In the genomic region with DNA sequence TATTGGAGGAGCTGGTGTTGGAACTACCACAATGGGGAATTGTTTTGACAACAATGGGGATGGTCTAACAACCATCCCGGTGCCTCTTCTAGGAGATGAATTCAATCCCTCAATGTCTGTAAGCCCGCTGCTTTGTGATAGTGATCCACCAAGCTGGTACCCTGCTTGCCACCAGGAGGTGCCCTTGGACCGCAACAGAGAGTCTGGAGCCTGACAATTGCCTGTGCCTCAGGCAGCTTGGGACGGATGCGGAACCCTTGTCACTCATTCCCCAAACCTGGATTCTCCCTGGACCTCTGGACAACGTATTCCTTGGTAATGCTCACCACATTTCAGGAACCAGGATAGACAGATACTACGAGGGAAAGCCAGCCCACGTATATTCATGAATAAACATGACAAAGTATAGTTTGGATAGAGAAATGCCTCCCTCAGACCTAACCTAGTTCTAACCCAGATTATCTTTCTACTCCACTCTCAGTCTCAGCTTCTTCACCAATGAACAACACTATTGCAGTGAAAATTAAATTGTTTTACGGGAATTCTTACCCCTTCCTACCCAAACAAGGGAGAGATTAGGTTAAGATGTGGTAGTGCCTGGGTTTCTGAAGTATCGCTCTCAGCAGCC, we compare ENCODE assay signal across 8 mouse cellular contexts. TPM values are rescaled to one million over a fixed set of nuclear protein-coding genes. Genes with fewer than 3 reads are reported as not detected.
A peak's percentile ranks its signal among the peaks of the same experiment; 100 is the strongest.
DNase-seq lines count a peak whose midpoint lies in the region; ATAC-seq and TF ChIP-seq lines count a peak whose summit lies in the region.

No protein-coding gene starts in this region.

- peak overlapping the region; percentile 67 for H3K4me3 ChIP-seq in ES-Bruce4 (ENCODE audit: low read depth, low read length)
- peak overlapping the region; percentile 65 for H3K4me3 ChIP-seq in forebrain, embryonic 14.5 days (ENCODE audit: low read depth, low read length)
- peak overlapping the region; percentile 78 for H3K4me3 ChIP-seq in lung, adult 2 months (replicated peaks; ENCODE audit: extremely low read depth, low read depth, low read length)

- no peak for TF ChIP-seq POLR2A in ES-Bruce4 (IDR thresholded peaks at IDR 0.05; ENCODE audit: insufficient read depth, low read length)
- peak; percentile 55; the same call in 1 of the 2 replicates for TF ChIP-seq POLR2A in lung, adult 2 months (IDR thresholded peaks at IDR 0.05; ENCODE audit: borderline replicate concordance, extremely low read depth, low read depth, low read length)

- no peak overlapping the region; the same call in 1 of the 2 replicates for H3K27ac ChIP-seq in ES-Bruce4 (ENCODE audit: insufficient read depth, low read length)
- H3K27ac ChIP-seq in forebrain, embryonic 14.5 days (ENCODE audit: low read depth, low read length) = peak overlapping the region; percentile 98

- H3K9me3 ChIP-seq in ES-Bruce4 (replicated peaks; ENCODE audit: control insufficient read depth, insufficient read depth, low read length, poor library complexity, severe bottlenecking) = no peaks in the 10 kb centered on the region
- H3K9me3 ChIP-seq in forebrain, embryonic 14.5 days (replicated peaks; ENCODE audit: control insufficient read depth, low read length) = no peaks in the 10 kb centered on the region

- H3K36me3 ChIP-seq in ES-Bruce4 (ENCODE audit: control insufficient read depth, insufficient read depth, low read length, poor library complexity, severe bottlenecking) = peaks cover 13% of the 10 kb centered on the region
- H3K36me3 ChIP-seq in forebrain, embryonic 14.5 days (ENCODE audit: control insufficient read depth, insufficient read depth, low read length) = peaks cover 40% of the 10 kb centered on the region

- peak; percentile 74 for ATAC-seq in cerebellum, adult (ENCODE audit: insufficient number of reproducible peaks, low FRiP score, low TSS enrichment)
- peak; percentile 81 for ATAC-seq in forebrain, embryonic 14.5 days
- ATAC-seq in neutrophil, adult 5-6 weeks (ENCODE audit: extremely low read depth, insufficient number of reproducible peaks, low FRiP score, poor library complexity, severe bottlenecking) = peak; percentile 80

- H3K27me3 ChIP-seq in ES-Bruce4 (ENCODE audit: control insufficient read depth, insufficient read depth, low read length, poor library complexity, severe bottlenecking) = no peaks in the 10 kb centered on the region
- H3K27me3 ChIP-seq in forebrain, embryonic 14.5 days (replicated peaks; ENCODE audit: control insufficient read depth, insufficient read depth, low read length) = no peaks in the 10 kb centered on the region

- peak overlapping the region; percentile 22; the same call in 1 of the 2 replicates for H3K9ac ChIP-seq in ES-Bruce4 (ENCODE audit: low read depth, poor library complexity, severe bottlenecking)
- H3K9ac ChIP-seq in forebrain, embryonic 14.5 days (ENCODE audit: low read length) = peak overlapping the region; percentile 88

- peak overlapping the region; percentile 54 for H3K4me2 ChIP-seq in forebrain, embryonic 14.5 days (ENCODE audit: low read length)

- DNase-seq in forebrain, embryonic 14.5 days (ENCODE audit: low spot score) = peak; percentile 95
- DNase-seq in heart, postnatal 25 days (ENCODE audit: low spot score) = peak; percentile 70
- DNase-seq in layer of hippocampus, adult 18-20 months (ENCODE audit: low spot score in 2 of 2) = peak; percentile 86 to 95
- DNase-seq in lung, adult 2 months = peak; percentile 89
- DNase-seq in thymus, adult 18-20 months = peak; percentile 80 to 85

- TF ChIP-seq EP300 in ES-Bruce4 (IDR thresholded peaks at IDR 0.05; ENCODE audit: insufficient read depth, low read depth, low read length) = 0 out of 2 replicates have a peak, but pooled peaks have one; percentile 34

- WGBS in forebrain, embryonic 14.5 days = 0% methylated on average over 10 of the region's 10 CpGs
- under 1% methylated on average over 10 of the region's 10 CpGs for WGBS in lung, adult 2 months

- no peaks in the 10 kb centered on the region for H3K4me1 ChIP-seq in ES-Bruce4 (ENCODE audit: control insufficient read depth, insufficient read depth, low read length)
- H3K4me1 ChIP-seq in forebrain, embryonic 14.5 days (ENCODE audit: control insufficient read depth, insufficient read depth, low read length) = peaks cover 24% of the 10 kb centered on the region
- no peaks in the 10 kb centered on the region; the same call in 1 of the 2 replicates for H3K4me1 ChIP-seq in lung, adult 2 months (ENCODE audit: control insufficient read depth, insufficient read depth, low read length)

- TF ChIP-seq CTCF in ES-Bruce4 (IDR thresholded peaks at IDR 0.05; ENCODE audit: low read depth, low read length) = peak; percentile 97
- peak; percentile 98 for TF ChIP-seq CTCF in lung, adult 2 months (IDR thresholded peaks at IDR 0.05; ENCODE audit: insufficient read depth, low read length)

- intact Hi-C loops in heart, postnatal 25 days (cut with DNase I) = loop anchor here (1.0 to 5.0 kb wide), 4 partner anchors 31 to 207 kb away; a partner anchor contains a TSS

RNA-seq across cellular contexts. Expression of a gene that starts 0.6 kb away (rescaled TPM):
- 7.2 and 7.4 TPM in 2 replicates for polyA plus RNA-seq in ES-Bruce4 (2011; ENCODE audit: insufficient read depth, insufficient read length, low read depth, missing spikeins)
- 185 and 194 TPM in 2 replicates for polyA plus RNA-seq in forebrain, embryonic 14.5 days (2014; fragmentation: Nextera tagmentation; extraction: Ambion mirVana)
- 1 to 10 TPM; 6.7 to 7.4 TPM for total RNA-seq in heart, postnatal 25 days (2021)
- total RNA-seq in layer of hippocampus, adult 18-20 months (2021) = 10 to 100 TPM; 20.1 to 21.0 TPM
- polyA plus RNA-seq in lung, adult 2 months (2012; rRNA removed) = 6.8 and 7.6 TPM in 2 replicates
- total RNA-seq in neutrophil, adult 5-6 weeks (2017) = 20.4 and 32.4 TPM in 2 replicates

RNA-seq across cellular contexts. Expression of a gene that starts 38.0 kb away (rescaled TPM):
- 67.6 and 72.7 TPM in 2 replicates for polyA plus RNA-seq in ES-Bruce4 (2011; ENCODE audit: insufficient read depth, insufficient read length, low read depth, missing spikeins)
- polyA plus RNA-seq in forebrain, embryonic 14.5 days (2014; fragmentation: Nextera tagmentation; extraction: Ambion mirVana) = 132 and 140 TPM in 2 replicates
- 10 to 100 TPM; 45.7 to 48.0 TPM for total RNA-seq in heart, postnatal 25 days (2021)
- total RNA-seq in layer of hippocampus, adult 18-20 months (2021) = 10 to 100 TPM; 97.8 to 99.1 TPM
- 28.6 and 36.1 TPM in 2 replicates for polyA plus RNA-seq in lung, adult 2 months (2012; rRNA removed)
- total RNA-seq in neutrophil, adult 5-6 weeks (2017) = 84.6 and 93.8 TPM in 2 replicates

RNA-seq across cellular contexts. Expression of a gene that starts 44.7 kb away (rescaled TPM):
- polyA plus RNA-seq in ES-Bruce4 (2011; ENCODE audit: insufficient read depth, insufficient read length, low read depth, missing spikeins) = 13.5 and 13.7 TPM in 2 replicates
- 25.0 and 31.9 TPM in 2 replicates for polyA plus RNA-seq in forebrain, embryonic 14.5 days (2014; fragmentation: Nextera tagmentation; extraction: Ambion mirVana)
- total RNA-seq in heart, postnatal 25 days (2021) = under 1 TPM; 0.31 to 0.60 TPM
- total RNA-seq in layer of hippocampus, adult 18-20 months (2021) = 100 to 1,000 TPM; 561 to 574 TPM
- polyA plus RNA-seq in lung, adult 2 months (2012; rRNA removed) = 1.3 and 4.4 TPM in 2 replicates
- total RNA-seq in neutrophil, adult 5-6 weeks (2017) = not detected in 2 replicates

RNA-seq across cellular contexts. Expression of a gene that starts 55.7 kb away (rescaled TPM):
- 22.2 and 23.5 TPM in 2 replicates for polyA plus RNA-seq in ES-Bruce4 (2011; ENCODE audit: insufficient read depth, insufficient read length, low read depth, missing spikeins)
- 9.4 TPM in 2 replicates for polyA plus RNA-seq in forebrain, embryonic 14.5 days (2014; fragmentation: Nextera tagmentation; extraction: Ambion mirVana)
- total RNA-seq in heart, postnatal 25 days (2021) = 10 to 100 TPM; 12.7 to 17.2 TPM
- total RNA-seq in layer of hippocampus, adult 18-20 months (2021) = 10 to 100 TPM; 24.5 to 31.9 TPM
- polyA plus RNA-seq in lung, adult 2 months (2012; rRNA removed) = 7.6 and 13.5 TPM in 2 replicates
- 17.3 and 24.4 TPM in 2 replicates for total RNA-seq in neutrophil, adult 5-6 weeks (2017)

RNA-seq across cellular contexts. Expression of a gene that starts 55.8 kb away (rescaled TPM):
- 79.2 and 85.2 TPM in 2 replicates for polyA plus RNA-seq in ES-Bruce4 (2011; ENCODE audit: insufficient read depth, insufficient read length, low read depth, missing spikeins)
- polyA plus RNA-seq in forebrain, embryonic 14.5 days (2014; fragmentation: Nextera tagmentation; extraction: Ambion mirVana) = 69.1 and 79.5 TPM in 2 replicates
- 10 to 100 TPM; 15.3 to 25.9 TPM for total RNA-seq in heart, postnatal 25 days (2021)
- 10 to 100 TPM; 47.7 to 53.1 TPM for total RNA-seq in layer of hippocampus, adult 18-20 months (2021)
- 42.4 and 52.1 TPM in 2 replicates for polyA plus RNA-seq in lung, adult 2 months (2012; rRNA removed)
- total RNA-seq in neutrophil, adult 5-6 weeks (2017) = 16.6 and 19.0 TPM in 2 replicates

Comparison
In these comparisons a context has a peak if more than half of its experiments do, and no peak if none do; other contexts are left out.
1. RNA of a gene that starts 44.7 kb away (total RNA-seq): 561 to 574 TPM in layer of hippocampus, adult 18-20 months; 0.31 to 0.60 TPM in heart, postnatal 25 days and not detected in neutrophil, adult 5-6 weeks; every median in the first group is over 100 times any median in the second.
2. Peak in every context shown above with its lines, with median percentiles within 50 percentile points of each other: H3K4me3 ChIP-seq, ATAC-seq and DNase-seq.